18 mouse cellular contexts compared by ENCODE assay signal in genomic region chr11:102575034-102575433, GRCm38 (mm10). TPM values are rescaled to one million over a fixed set of nuclear protein-coding genes. Genes with fewer than 3 reads are reported as not detected.
"Had no signal": no experiment of that assay in that cellular context is flagged by ENCODE, and none has a peak within 500 bp of the region (broad histone marks: within the 10 kb centered on the region; RNA-seq: fewer than 3 reads in every experiment).

No protein-coding gene starts in this region.

- H3K27ac ChIP-seq: neural tube, embryonic 13.5 days; neural tube, embryonic 15.5 days; stomach, embryonic 15.5 days; stomach, postnatal 0 days had no signal

- H3K36me3 ChIP-seq: neural tube, embryonic 13.5 days; neural tube, embryonic 15.5 days; stomach, embryonic 15.5 days had no signal

- H3K27me3 ChIP-seq: neural tube, embryonic 13.5 days; neural tube, embryonic 15.5 days; stomach, embryonic 15.5 days had no signal

- H3K9ac ChIP-seq: neural tube, embryonic 13.5 days; neural tube, embryonic 15.5 days; stomach, embryonic 15.5 days had no signal

- DNase-seq: retina, postnatal 1 day; right cerebral cortex, adult 18-20 months; right cerebral cortex, postnatal 14 days; right cerebral cortex, postnatal 25 days; right cerebral cortex, postnatal 4 days; spleen, adult 18-20 months; thymus, adult 18-20 months; thymus, adult 2 months; thymus, postnatal 14 days; thymus, postnatal 25 days; thymus, postnatal 36 days; thymus, postnatal 4 days had no signal

- H3K4me3 ChIP-seq: neural tube, embryonic 13.5 days; neural tube, embryonic 15.5 days; stomach, embryonic 15.5 days had no signal

- H3K9me3 ChIP-seq: neural tube, embryonic 13.5 days; neural tube, embryonic 15.5 days; stomach, embryonic 15.5 days had no signal

- H3K4me2 ChIP-seq: neural tube, embryonic 13.5 days; neural tube, embryonic 15.5 days; stomach, embryonic 15.5 days had no signal

RNA-seq across cellular contexts. Expression of gene Gm11627, which starts 4.2 kb away (rescaled TPM):
- total RNA-seq: neutrophil, adult 5-6 weeks had no signal
- polyA plus RNA-seq: spleen, adult 2 months had no signal
